Mouse (Mus musculus) layer of hippocampus, adult 11-12 months (tissue): ENCODE measurements around the gene Ralgps2.

Experiments used
- DNase-seq: peaks from one replicate; pipeline ENCODE4 v3.0.0; 2022; ENCODE audit warnings: low spot score

The Ralgps2 gene

DNA sequence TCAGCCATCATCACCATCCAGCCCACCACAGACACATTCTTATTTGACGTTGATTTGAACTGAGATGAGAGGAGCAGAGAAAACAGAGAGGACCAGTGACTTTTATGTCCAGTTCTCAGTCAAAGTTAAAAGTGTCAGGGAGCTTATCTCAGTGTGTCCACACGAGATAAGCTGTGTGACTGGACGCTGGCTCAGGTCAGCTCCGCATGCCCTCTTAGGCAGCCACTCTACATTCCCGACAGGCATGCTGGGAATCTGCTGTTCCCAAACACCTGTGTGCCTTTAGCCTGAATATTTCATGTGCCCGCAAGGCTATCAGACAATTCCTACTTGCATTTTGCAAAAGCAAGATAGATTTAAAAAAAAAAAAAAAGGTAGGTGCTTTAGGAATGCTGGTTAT is 125.9 kb downstream of the Ralgps2 start:
- no peak for DNase-seq

DNA sequence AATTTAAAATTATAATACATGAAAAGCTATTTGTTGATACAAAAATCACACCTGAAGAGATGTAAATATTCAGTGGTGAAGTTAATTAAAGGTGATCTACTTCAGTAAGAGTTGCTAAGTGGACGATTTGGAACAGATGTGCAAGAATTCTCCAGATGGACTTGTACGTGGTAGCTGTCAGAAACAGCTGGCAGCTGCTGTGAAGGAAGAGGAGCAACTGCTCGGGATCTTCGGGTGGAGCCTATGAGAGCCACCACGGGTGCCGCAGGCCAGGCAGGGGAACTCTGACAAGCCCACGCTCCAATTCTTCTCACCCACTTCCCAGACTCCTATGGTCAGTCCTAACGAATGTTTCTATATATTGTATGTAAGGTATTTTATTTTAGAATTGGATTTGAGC is 126.7 kb downstream of the Ralgps2 start:
- no peak for DNase-seq

DNA sequence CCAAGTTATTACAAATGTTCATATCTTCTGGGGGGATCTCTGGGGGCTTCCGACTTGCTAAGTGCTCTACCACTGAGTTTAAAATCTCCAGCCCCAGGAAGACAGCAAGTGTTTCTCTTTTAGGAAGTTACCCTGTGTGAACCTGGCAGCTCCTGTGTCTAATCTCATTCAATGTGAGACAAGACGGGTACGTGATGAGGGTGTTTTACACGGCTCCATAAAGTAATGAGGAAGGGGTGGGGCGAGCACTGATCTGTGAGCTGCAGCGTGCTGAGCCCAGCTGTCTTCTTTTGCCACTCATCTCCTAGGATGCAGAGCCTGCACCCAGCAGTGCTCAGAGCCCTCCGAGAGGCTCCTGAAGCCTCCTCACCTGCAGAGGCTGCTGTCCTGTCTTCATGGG is 127.5 kb downstream of the Ralgps2 start:
- DNase-seq, result no peak

DNA sequence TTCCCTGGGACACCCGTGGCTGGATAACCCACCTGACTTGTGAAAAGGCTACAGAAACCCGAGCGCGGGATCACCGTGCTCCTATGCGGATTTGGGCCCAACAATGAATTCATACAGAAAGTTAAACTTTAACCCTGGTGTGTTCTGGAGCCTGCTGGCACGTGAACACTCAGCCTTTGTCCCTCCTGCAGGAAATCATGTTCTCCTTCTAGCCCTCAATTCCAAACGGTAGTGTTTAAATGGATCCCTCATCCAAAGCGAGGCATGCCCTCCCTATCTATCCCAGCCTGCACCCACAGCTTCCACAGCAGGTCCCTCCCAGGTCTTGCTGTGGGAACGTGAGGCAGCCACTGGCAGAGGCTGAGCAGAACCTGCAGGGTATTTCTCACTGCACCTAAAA is 131.1 kb downstream of the Ralgps2 start:
- no peak for DNase-seq

DNA sequence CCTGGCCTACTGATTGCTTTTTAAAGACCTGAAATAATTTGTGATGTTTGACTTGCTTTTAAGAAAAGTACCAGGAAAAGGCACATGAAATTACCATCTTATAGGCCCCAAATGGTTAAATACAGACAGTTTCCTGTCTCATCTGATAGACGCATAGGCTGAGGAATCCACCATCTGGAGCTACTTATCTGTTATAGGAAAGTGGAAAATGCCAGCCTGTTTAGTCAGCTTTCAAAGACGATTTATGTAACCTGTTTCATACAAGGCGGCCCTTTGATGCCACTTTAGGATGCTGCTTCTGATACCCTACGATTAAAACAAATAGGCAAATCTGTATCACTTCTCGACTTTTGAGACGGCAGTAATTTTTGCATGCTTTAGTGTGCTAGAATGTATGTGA is 138.2 kb downstream of the Ralgps2 start:
- no peak for DNase-seq

DNA sequence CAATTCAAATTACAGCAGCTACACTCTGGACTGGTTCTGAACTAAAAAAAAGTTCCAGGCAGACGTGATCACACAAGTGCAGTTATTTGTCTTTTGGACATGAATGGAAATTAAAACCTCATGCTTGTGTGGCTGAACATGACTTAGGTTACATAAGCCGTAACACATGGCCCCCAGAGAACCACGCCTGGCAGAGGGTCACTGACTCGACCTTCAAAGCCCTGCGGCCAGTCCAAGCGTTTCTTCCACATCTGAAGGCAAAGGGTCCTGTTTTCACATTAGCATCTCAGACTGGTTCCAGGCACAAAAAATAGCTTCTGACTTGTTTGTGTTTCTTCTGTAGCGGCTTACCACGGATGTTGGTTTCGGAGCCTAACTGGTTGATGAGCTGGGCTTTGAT is 143.2 kb downstream of the Ralgps2 start:
- no peak for DNase-seq

DNA sequence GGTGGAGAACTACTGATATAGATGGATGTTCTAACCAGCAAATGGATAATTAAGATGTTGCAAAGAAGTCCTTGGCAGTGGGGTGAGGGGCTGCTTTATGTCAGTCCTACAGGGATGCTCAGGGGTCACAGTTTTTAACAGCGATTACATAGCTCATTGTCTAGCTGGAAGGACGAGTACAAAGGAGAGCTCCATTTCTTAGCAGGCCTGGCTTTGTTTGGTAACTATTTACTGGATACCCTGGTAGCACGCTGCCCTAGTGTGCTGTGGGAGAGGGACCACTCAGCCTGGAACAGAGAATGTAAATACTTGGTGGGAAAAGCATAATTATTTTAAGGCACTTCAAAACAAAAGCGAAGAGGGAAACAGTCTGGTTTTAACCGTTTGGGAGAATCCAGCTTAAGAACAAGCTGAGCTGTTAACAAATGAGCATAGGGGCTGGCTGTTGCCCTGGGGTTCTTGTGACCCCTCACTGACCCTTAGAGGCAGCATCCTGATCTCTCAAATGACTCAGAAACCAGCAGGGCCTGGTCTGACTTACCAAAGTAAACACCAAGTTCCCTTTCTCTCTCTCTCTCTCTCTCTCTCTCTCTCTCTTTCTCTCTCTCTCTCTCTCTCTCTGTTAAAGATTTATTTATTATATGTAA is 149.5 kb downstream of the Ralgps2 start:
- DNase-seq, result no peak

DNA sequence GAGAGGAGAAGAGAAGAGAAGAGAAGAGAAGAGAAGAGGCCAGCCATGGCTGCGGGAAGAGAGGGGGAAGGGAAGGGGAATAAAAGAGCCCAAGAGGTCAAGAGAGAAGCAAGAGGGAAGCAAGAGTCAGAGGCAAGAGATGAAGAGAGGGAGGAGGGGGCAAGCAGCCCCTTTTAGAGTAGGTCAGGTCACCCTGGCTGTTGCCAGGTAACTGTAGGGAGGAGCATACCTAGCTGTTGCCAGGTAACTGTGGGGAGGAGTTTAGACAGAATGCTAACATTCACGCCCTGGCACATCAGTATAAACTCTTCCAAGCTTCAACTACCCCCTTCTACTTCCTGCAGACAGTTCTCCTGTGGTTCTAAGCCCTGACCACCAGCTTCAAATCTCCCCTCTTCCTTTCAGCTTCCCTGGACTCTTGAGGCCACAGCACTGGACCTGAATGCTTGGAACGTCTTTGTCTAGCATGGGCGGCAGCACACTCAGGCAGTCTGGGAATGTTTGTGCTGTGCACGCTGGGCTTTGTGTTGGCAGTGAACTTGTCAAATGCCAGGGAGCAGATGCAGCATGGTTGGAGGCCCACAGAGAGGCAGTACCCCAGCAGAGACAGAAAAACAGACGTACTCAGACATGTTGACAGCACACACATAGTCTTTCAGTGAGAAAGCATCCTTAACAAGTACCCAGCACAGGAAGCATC is 152.1 kb downstream of the Ralgps2 start:
- DNase-seq, result no peak

DNA sequence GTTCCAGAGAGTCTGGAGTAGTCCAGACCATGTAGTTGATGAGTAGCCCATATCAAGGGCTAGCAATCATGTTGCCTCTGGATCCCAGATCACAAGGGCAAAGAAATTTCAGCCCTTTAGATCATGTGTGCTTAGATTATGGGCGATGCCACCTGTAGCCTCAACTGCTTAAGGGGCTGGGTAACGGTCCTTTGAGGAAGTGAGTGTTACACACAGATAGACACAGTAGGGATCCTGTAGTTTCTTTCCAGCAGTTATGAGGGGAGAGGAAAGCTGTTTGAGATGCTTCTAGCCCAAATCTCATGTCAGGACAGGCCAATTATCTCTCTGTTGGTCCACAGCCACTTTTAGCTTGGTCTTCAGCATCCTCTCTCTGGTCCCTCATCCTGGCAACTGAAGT is 153.4 kb downstream of the Ralgps2 start:
- DNase-seq, result no peak

DNA sequence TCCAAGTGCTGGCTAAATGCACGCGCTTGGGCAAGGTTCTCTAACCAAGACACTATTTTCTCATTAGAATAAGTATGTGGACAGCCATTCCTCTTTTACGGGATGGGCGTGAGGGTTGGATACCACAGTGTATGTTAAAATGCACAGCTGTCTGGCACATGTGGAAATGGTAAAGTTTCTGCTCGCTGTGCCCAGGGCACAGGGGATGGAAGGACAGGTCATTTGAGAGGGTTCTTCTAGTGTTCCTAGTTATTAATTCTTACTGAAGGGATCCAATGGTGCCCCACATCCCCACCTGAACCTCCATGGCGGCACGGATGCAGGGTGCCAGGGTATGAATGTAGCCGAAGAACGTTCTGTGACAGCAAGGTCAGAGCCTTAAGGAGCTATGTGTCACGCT is 154.5 kb downstream of the Ralgps2 start:
- no peak for DNase-seq

DNA sequence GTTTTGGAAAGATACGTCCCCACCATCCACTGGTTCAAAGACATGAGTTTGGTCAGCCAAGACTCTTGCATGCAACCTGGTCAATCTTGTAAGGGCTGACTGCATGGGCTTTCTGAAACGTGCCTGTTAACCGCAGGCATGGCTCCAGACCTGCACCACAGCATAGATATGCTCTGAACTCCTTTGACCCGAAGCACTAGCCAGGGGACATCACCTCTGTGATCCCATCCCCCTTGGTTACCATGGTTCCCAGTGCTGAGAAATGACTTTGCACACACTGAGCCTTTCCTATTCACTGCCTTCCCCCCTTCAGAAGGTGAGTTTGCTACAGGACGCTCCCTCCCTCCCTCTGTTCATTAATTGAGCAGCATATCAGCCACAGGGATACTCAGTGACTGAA is 155.3 kb downstream of the Ralgps2 start:
- DNase-seq, result no peak

DNA sequence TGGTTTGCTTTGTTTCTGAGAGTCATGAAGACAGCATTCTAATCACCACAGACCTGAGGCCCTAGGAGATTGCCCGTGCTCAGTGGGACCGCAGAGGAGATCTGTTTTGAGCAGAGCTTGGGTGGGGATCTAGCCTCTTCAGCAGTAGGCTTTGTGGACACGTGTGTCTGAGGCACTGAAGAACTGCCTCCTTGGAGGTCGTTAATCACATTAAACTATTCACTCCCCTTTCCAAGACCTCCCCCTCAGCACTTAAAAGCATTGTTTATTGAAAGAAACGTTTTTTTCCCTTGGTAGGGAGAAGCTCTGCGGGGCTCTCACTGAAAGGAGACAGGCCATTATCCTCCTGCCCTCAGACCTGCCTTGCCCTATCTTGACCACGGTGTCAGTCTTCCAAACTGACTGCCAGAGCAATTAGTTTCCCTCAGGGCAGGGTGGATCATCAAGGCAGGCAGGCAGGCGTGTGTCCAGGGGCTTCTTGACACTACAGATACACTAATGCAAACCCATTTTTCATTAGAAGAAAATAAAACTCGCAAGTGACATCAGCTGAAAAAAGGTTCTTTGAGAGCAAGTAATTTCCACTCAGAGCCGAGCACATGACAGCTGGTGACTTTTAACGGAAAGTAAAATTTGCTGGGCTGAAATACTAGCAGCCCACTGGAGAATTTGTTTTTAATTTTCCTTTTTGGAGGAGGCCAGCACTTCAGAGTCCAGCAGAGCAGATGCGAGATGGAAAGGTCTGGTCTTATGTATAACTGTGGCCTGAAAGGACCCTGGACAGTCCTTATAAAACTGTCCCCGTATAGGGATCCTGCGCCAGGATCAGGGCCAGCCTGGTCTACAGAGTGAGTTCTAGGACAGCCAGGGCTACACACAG is 157.2 kb downstream of the Ralgps2 start:
- no peak for DNase-seq

DNA sequence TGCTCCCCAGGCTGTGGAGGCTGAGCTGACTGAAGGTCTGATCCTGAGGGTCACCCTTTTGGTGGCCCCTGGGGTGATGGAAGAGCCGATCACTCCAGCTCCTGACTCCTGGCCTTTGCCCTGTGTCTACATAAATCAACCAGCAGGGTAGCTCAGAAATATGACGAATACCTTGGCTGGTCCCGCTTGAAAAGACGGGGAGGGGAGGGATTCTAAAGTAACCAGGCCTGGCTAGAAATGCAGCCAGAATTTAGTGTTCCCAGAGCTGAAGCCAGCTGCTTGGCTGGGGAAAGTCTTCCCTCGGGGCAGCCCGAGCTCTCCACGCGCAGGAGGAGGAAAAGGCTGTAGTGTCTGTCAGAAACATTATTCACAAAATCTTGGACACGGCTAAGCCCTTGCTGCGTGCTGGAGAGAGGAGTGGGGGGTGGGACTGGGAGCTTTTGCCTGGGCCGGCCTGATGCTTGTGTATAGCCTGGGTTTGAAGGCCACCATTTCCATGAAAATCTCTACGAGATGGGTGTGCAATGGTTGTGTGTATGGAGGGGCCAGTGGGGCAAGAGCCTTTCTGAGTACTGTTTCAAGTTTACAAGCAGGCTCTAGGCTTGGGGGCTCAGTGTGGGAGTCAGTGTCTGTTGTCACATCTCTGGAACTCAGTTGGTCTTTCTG is 158.2 kb downstream of the Ralgps2 start:
- DNase-seq, result no peak

DNA sequence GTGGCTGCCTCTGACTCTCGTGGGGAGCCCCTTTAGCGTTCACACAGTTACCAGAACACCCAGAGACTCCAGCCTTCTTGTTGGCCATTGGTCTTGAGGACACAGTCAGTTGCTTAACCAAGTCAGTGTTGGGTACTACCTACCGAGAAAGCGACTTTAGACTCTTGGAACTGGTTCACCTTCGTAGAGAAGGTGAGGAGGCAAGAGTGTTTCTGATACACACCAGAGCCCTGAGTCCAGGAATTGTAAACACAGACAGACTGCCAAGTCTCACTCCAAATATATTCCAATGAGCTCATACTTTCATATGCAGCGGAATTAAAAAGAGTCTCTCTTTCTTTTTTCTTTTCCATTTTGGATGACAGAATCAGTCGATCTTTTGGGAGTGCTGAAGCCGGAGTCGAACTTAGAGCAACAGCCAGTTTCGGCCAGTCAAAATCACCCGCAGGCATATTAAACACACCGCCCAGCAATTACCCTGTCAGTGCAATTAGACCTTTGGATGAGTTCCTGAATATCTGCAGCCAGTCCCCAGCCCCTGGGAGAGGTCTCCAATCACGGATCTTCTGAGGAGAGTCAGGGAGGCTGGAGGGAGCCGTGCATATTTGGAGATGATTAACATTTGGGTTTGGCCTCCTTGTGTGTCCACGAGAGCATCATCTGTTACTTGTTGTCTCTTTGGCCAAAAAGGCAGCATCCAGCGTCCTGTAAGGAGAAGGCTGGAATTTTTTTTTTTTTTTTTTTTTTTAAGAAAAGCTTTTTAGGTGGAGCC is 159.0 kb downstream of the Ralgps2 start:
- DNase-seq, result no peak

DNA sequence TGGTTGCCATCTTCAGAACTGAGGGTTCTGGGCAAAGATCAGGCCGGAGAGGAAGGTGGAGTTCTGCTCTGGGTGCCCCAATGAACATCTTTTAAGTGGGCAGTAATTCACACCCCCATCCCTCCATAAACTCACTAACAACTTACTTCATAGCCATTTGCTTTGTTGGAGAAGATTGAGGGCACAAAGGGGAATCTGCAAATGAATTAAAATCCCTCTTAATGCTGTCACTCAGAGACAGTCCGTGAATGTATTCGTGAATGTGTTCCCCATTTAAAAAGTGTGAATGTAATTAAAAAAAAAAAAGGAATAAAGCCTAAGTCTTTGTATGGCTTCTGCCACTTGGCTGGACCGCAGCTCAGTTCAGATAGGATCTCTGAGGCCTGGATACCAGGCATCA is 159.8 kb downstream of the Ralgps2 start:
- no peak for DNase-seq

DNA sequence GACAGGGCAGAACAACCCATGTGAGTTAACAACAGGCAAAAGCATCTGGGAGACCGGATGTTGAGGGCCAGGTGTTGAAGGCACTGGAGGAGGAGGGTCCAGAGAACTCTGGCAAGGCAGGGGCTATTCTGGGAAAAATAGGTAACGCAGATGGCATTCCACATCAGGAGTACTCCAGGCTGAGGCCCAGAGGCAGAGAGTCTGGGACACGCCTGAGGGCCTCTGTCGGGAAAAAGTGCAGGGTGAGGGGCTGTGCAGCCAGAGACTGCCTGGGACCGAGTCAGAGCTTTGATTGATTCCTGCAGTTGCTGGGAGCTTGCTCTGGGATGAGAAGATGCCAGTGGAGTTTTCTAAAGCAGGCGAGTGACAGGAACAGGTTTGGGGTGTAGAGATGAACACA is 160.4 kb downstream of the Ralgps2 start:
- DNase-seq, result no peak

DNA sequence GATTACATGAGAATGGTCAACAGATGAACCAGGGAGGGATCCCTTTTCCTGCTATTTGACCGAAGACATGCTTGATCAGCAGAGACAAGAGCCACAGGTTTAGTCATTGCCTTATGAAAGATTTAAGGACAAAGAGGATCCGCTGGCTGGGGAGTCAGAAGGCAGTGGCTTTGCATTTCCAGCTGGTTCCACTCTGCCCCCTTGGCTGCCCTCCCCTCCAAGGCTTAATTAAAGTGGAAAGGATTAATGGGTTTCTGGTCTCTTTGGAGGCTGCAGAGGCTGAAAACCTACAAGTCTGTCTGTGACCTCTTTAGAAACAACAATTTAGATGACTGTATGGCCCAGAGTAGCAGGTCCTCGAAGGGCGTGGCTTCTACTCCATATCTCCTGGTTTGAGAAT is 161.5 kb downstream of the Ralgps2 start:
- no peak for DNase-seq

DNA sequence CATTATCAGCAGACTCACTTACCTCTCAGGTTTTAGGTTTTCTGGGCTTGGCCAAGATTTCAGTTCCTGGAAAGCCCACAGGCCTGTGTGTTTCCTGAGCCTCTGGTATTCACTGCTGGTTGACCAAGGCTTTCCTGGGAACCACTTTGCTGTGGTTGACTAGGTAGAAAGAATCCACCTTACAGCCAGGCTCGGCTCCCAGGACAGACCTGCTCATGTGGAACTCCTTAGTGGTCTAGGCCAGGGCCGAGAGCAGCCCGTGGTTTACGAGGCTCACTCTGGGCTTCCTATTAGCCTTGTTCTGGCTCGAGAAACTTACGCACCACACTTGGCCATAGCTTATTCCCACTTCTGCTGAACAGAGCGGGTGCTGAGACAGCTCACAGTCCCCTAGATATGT is 163.4 kb downstream of the Ralgps2 start:
- no peak for DNase-seq

DNA sequence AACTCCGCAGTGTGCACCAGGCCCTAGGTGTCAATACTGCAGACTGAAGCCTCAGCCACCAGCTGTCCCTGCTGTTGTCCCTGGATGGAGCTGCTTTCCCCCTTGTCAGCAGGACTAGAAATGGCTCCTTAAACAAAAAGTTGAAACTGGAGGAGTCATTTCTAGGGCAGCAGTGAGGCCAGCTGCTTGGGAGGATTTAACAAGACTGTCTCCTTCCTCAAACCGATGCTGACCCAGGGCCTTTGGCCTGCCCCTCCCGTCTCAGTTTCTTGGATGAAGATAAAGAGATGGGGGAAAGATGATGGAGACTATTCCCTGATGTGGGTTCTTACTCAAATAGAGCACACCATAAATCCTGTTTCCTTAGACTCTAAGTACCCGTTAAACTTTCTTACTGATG is 164.2 kb downstream of the Ralgps2 start:
- DNase-seq, result no peak

DNA sequence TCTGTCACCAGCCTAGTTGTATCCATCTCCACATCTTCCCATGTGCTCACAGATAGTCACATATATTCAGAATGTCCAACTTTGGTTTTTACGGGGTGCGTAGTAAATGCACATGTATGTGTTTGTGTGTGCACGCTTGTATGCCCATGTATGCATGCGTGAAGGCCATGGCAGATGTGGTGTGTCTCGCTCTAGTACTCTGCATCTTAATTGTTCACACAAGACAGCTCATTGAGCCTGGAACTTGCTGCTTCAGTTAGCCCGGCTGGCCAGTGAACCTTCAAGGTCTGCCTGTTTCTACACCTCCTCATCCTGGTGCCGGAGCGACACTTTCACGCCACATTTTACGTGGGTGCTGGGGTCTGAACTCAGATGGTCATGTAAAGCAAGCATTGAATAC is 168.6 kb downstream of the Ralgps2 start:
- no peak for DNase-seq

DNA sequence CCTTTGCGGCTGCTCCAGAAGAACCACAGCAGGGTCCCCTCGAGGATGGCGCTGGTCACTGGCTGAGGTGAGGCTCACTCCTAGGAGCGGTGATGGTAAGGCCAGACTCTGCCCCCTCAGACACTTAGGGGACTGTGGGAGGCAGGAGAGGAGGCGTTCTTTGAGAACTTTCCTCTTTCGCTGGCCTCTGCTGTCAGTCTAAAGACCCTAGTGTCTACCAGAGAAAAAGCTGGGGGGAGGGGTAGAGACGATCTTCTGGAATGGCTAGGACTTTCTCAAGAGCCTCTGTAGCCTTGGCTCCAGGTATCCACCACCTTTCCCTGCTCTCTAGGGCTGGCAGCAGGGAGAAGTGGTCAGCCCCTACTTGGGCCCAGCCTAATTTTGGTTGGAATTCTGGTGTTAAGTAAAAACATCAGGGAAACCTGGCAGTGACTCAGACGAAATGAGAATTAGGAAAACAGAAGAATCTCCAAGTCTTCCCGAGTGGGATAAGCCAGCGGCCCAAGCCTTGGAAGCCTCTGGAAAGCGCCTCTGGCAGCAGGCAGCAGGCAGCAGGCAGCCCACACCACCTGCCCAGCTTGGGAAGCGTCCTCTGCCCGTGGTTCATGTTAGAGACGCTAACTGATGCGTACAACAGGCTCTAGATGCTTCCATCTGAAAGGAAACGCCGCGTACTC is 169.7 kb downstream of the Ralgps2 start:
- no peak for DNase-seq
